Mouse (Mus musculus) lung, adult 2 months (tissue): Measurements from ENCODE around the gene Top3b.

ENCODE experiments used
- CTCF ChIP-seq: fragments of 200-500 bp; IDR thresholded peaks from 2 replicates; pipeline ENCODE4 v1.5.1; 2011; ENCODE audit warnings: mild to moderate bottlenecking, low read length, control low read depth; ENCODE audit not compliant: insufficient read depth
- POLR2A ChIP-seq: fragments of 200-500 bp; IDR thresholded peaks from 2 replicates; pipeline ENCODE4 v1.6.1; 2011; ENCODE audit warnings: low read depth, mild to moderate bottlenecking, control low read depth, low read length, borderline replicate concordance; ENCODE audit errors: extremely low read depth

- TF ChIP-seq POLR2A (peak; percentile 79; the same call in 1 of the 2 replicates), CTCF (0 out of 2 replicates have a peak, but pooled peaks have one; percentile 10)
These were observed at the start of gene Top3b, which contains the start of gene Vpreb1 for GRCm38 (mm10) chr16:16870617-16871331.
